Mouse (Mus musculus): ENCODE measurements around the gene Tmx2. TPM values are rescaled to one million over a fixed set of nuclear protein-coding genes. Genes with fewer than 3 reads are reported as not detected.
A peak's percentile ranks its signal among the peaks of the same experiment; 100 is the strongest.
"Not testable (repeated sequence)": the region's sequence is repeated elsewhere in the genome, so short reads cannot be mapped to it uniquely, and the experiment has no call there.

The Tmx2 gene
- 223 and 231 TPM in 2 replicates for polyA plus RNA-seq (2014; fragmentation: Nextera tagmentation; extraction: Ambion mirVana)

GRCm38 (mm10) chr2:84679016-84679415 is at the start of gene Tmx2:
Gene Tmx2 (minus strand): TSS chr2:84679140.
- H3K4me1 ChIP-seq (ENCODE audit: control insufficient read depth, insufficient read depth, low read length): peaks cover 14% of the 10 kb centered on the region; the same call in 1 of the 2 replicates
- no peak for ATAC-seq
- H3K4me3 ChIP-seq (ENCODE audit: low read depth, low read length): peak within 1 kb of the TSS; percentile 79
- WGBS: 16% methylated on average over 8 of the region's 8 CpGs
- H3K9ac ChIP-seq (ENCODE audit: low read length): peak within 1 kb of the TSS; percentile 84
- no peaks in the 10 kb centered on the region for H3K9me3 ChIP-seq (replicated peaks; ENCODE audit: control insufficient read depth, low read length)
- H3K27me3 ChIP-seq (replicated peaks; ENCODE audit: control insufficient read depth, insufficient read depth, low read length): no peaks in the 10 kb centered on the region
- peak within 1 kb of the TSS; percentile 45; the same call in 1 of the 2 replicates for H3K27ac ChIP-seq (ENCODE audit: low read depth, low read length)
- H3K36me3 ChIP-seq (ENCODE audit: control insufficient read depth, insufficient read depth, low read length): peaks cover 28% of the 10 kb centered on the region
- H3K4me2 ChIP-seq (ENCODE audit: low read length): peak within 1 kb of the TSS; percentile 65
- no peak for DNase-seq (ENCODE audit: low spot score)

- H3K4me3 ChIP-seq (ENCODE audit: low read depth, low read length): not testable (repeated sequence)
Observed at GRCm38 (mm10) chr2:84728191-84728590, 49.3 kb upstream of the Tmx2 start.

GRCm38 (mm10) chr2:84727172-84727858 is 48.4 kb upstream of the Tmx2 start, which contains the start of gene Clp1:
Gene Clp1 (minus strand): TSS chr2:84727350.
- no peaks in the 10 kb centered on the region for H3K27me3 ChIP-seq (replicated peaks; ENCODE audit: control insufficient read depth, insufficient read depth, low read length)
- H3K36me3 ChIP-seq (ENCODE audit: control insufficient read depth, insufficient read depth, low read length): peaks cover 29% of the 10 kb centered on the region
- H3K9me3 ChIP-seq (replicated peaks; ENCODE audit: control insufficient read depth, low read length): no peaks in the 10 kb centered on the region
- H3K4me3 ChIP-seq (ENCODE audit: low read depth, low read length): peak within 1 kb of the TSS; percentile 64
- DNase-seq (ENCODE audit: low spot score) (peak; percentile 99), ATAC-seq (peak; percentile 97)
- peaks cover 8% of the 10 kb centered on the region for H3K4me1 ChIP-seq (ENCODE audit: control insufficient read depth, insufficient read depth, low read length)
- peak within 1 kb of the TSS; percentile 72 for H3K9ac ChIP-seq (ENCODE audit: low read length)
- H3K4me2 ChIP-seq (ENCODE audit: low read length): peak within 1 kb of the TSS; percentile 93
- H3K27ac ChIP-seq (ENCODE audit: low read depth, low read length): peak within 1 kb of the TSS; percentile 61; the same call in 1 of the 2 replicates
- WGBS: under 1% methylated on average over 39 of the region's 39 CpGs

More at GRCm38 (mm10) chr2:84728191-84728590, 49.3 kb upstream of the Tmx2 start:
- H3K9me3 ChIP-seq (replicated peaks; ENCODE audit: control insufficient read depth, low read length); H3K4me2 ChIP-seq (ENCODE audit: low read length); H3K4me1 ChIP-seq (ENCODE audit: control insufficient read depth, insufficient read depth, low read length); DNase-seq (ENCODE audit: low spot score); ATAC-seq; H3K27ac ChIP-seq (ENCODE audit: low read depth, low read length); H3K27me3 ChIP-seq (replicated peaks; ENCODE audit: control insufficient read depth, insufficient read depth, low read length); H3K9ac ChIP-seq (ENCODE audit: low read length): not testable (repeated sequence)
- WGBS: 83% methylated on average over 5 of the region's 5 CpGs
- H3K36me3 ChIP-seq (ENCODE audit: control insufficient read depth, insufficient read depth, low read length): peaks cover 26% of the 10 kb centered on the region

GRCm38 (mm10) chr2:84726716-84727115 is 47.8 kb upstream of the Tmx2 start:
- H3K27ac ChIP-seq (ENCODE audit: low read depth, low read length): no peak overlapping the region

GRCm38 (mm10) chr2:84725770-84726169 is 46.8 kb upstream of the Tmx2 start:
- no peak overlapping the region for H3K9ac ChIP-seq (ENCODE audit: low read length)
- no peaks in the 10 kb centered on the region for H3K27me3 ChIP-seq (replicated peaks; ENCODE audit: control insufficient read depth, insufficient read depth, low read length)
- WGBS: 94% methylated on average over 10 of the region's 10 CpGs
- no peak for DNase-seq (ENCODE audit: low spot score)
- peaks cover 8% of the 10 kb centered on the region for H3K4me1 ChIP-seq (ENCODE audit: control insufficient read depth, insufficient read depth, low read length)
- no peak overlapping the region for H3K4me3 ChIP-seq (ENCODE audit: low read depth, low read length)
- no peaks in the 10 kb centered on the region for H3K9me3 ChIP-seq (replicated peaks; ENCODE audit: control insufficient read depth, low read length)
- no peak for ATAC-seq
- peaks cover 42% of the 10 kb centered on the region for H3K36me3 ChIP-seq (ENCODE audit: control insufficient read depth, insufficient read depth, low read length)
- H3K4me2 ChIP-seq (ENCODE audit: low read length): peak overlapping the region; percentile 93; the same call in 1 of the 2 replicates
- no peak overlapping the region for H3K27ac ChIP-seq (ENCODE audit: low read depth, low read length)

More at GRCm38 (mm10) chr2:84726716-84727115, 47.8 kb upstream of the Tmx2 start:
- DNase-seq (ENCODE audit: low spot score): no peak
- Histone ChIP-seq H3K4me3 (ENCODE audit: low read depth, low read length) (peak overlapping the region; percentile 64), H3K36me3 (ENCODE audit: control insufficient read depth, insufficient read depth, low read length) (peaks cover 34% of the 10 kb centered on the region), H3K4me2 (ENCODE audit: low read length) (peak overlapping the region; percentile 93), H3K9me3 (replicated peaks; ENCODE audit: control insufficient read depth, low read length) (no peaks in the 10 kb centered on the region), H3K27me3 (replicated peaks; ENCODE audit: control insufficient read depth, insufficient read depth, low read length) (no peaks in the 10 kb centered on the region), H3K9ac (ENCODE audit: low read length) (peak overlapping the region; percentile 72), H3K4me1 (ENCODE audit: control insufficient read depth, insufficient read depth, low read length) (peaks cover 8% of the 10 kb centered on the region)
- peak; percentile 18 for ATAC-seq
- WGBS: 5% methylated on average over 9 of the region's 9 CpGs

GRCm38 (mm10) chr2:84723856-84724255 is 44.9 kb upstream of the Tmx2 start:
- H3K27ac ChIP-seq (ENCODE audit: low read depth, low read length): no peak overlapping the region
- H3K4me2 ChIP-seq (ENCODE audit: low read length): no peak overlapping the region
- DNase-seq (ENCODE audit: low spot score) (no peak), ATAC-seq (no peak)
- no peak overlapping the region for H3K9ac ChIP-seq (ENCODE audit: low read length)
- H3K4me3 ChIP-seq (ENCODE audit: low read depth, low read length): no peak overlapping the region
- no peaks in the 10 kb centered on the region for H3K9me3 ChIP-seq (replicated peaks; ENCODE audit: control insufficient read depth, low read length)
- H3K36me3 ChIP-seq (ENCODE audit: control insufficient read depth, insufficient read depth, low read length): peaks cover 42% of the 10 kb centered on the region
- WGBS: 95% methylated on average over 14 of the region's 14 CpGs
- H3K4me1 ChIP-seq (ENCODE audit: control insufficient read depth, insufficient read depth, low read length): peaks cover 8% of the 10 kb centered on the region
- no peaks in the 10 kb centered on the region for H3K27me3 ChIP-seq (replicated peaks; ENCODE audit: control insufficient read depth, insufficient read depth, low read length)

GRCm38 (mm10) chr2:84721182-84721581 is 42.2 kb upstream of the Tmx2 start:
- Histone ChIP-seq H3K9me3 (replicated peaks; ENCODE audit: control insufficient read depth, low read length) (no peaks in the 10 kb centered on the region), H3K4me2 (ENCODE audit: low read length) (no peak overlapping the region), H3K27ac (ENCODE audit: low read depth, low read length) (no peak overlapping the region), H3K4me1 (ENCODE audit: control insufficient read depth, insufficient read depth, low read length) (peaks cover 3% of the 10 kb centered on the region), H3K4me3 (ENCODE audit: low read depth, low read length) (no peak overlapping the region), H3K9ac (ENCODE audit: low read length) (no peak overlapping the region), H3K27me3 (replicated peaks; ENCODE audit: control insufficient read depth, insufficient read depth, low read length) (no peaks in the 10 kb centered on the region), H3K36me3 (ENCODE audit: control insufficient read depth, insufficient read depth, low read length) (peaks cover 42% of the 10 kb centered on the region)
- DNase-seq (ENCODE audit: low spot score): no peak
- no peak for ATAC-seq
- 91% methylated on average over 3 of the region's 3 CpGs for WGBS

GRCm38 (mm10) chr2:84720718-84721117 is 41.8 kb upstream of the Tmx2 start:
- Histone ChIP-seq H3K27ac (ENCODE audit: low read depth, low read length) (no peak overlapping the region), H3K4me2 (ENCODE audit: low read length) (no peak overlapping the region), H3K27me3 (replicated peaks; ENCODE audit: control insufficient read depth, insufficient read depth, low read length) (no peaks in the 10 kb centered on the region), H3K9me3 (replicated peaks; ENCODE audit: control insufficient read depth, low read length) (no peaks in the 10 kb centered on the region), H3K4me3 (ENCODE audit: low read depth, low read length) (no peak overlapping the region), H3K9ac (ENCODE audit: low read length) (no peak overlapping the region), H3K36me3 (ENCODE audit: control insufficient read depth, insufficient read depth, low read length) (peaks cover 40% of the 10 kb centered on the region), H3K4me1 (ENCODE audit: control insufficient read depth, insufficient read depth, low read length) (no peaks in the 10 kb centered on the region; the same call in 1 of the 2 replicates)
- ATAC-seq (no peak), DNase-seq (ENCODE audit: low spot score) (no peak)
- WGBS: 99% methylated on average over 2 of the region's 2 CpGs

GRCm38 (mm10) chr2:84717357-84717756 is 38.4 kb upstream of the Tmx2 start:
- H3K9me3 ChIP-seq (replicated peaks; ENCODE audit: control insufficient read depth, low read length): no peaks in the 10 kb centered on the region
- DNase-seq (ENCODE audit: low spot score) (no peak), ATAC-seq (no peak)
- no peaks in the 10 kb centered on the region for H3K27me3 ChIP-seq (replicated peaks; ENCODE audit: control insufficient read depth, insufficient read depth, low read length)
- H3K9ac ChIP-seq (ENCODE audit: low read length): no peak overlapping the region
- H3K36me3 ChIP-seq (ENCODE audit: control insufficient read depth, insufficient read depth, low read length): peaks cover 14% of the 10 kb centered on the region
- 92% methylated on average over 4 of the region's 4 CpGs for WGBS
- peaks cover 7% of the 10 kb centered on the region for H3K4me1 ChIP-seq (ENCODE audit: control insufficient read depth, insufficient read depth, low read length)
- H3K27ac ChIP-seq (ENCODE audit: low read depth, low read length): no peak overlapping the region
- H3K4me2 ChIP-seq (ENCODE audit: low read length): no peak overlapping the region
- H3K4me3 ChIP-seq (ENCODE audit: low read depth, low read length): no peak overlapping the region

All from forebrain, embryonic 14.5 days (tissue).